Mouse (Mus musculus) bone marrow, adult 2 months (tissue): ENCODE measurements around the gene Nek4. TPM values are rescaled to one million over a fixed set of nuclear protein-coding genes. Genes with fewer than 3 reads are reported as not detected.

Source experiments
- H3K27ac ChIP-seq: fragments of 200-500 bp; 2 replicates; pipeline ENCODE4 v1.5.1; 2012; ENCODE audit warnings: low read depth, mild to moderate bottlenecking, control low read depth, inconsistent platforms, low read length; ENCODE audit not compliant: control insufficient read depth, poor library complexity, insufficient read depth
- H3K4me1 ChIP-seq: fragments of 200-500 bp; 2 replicates; pipeline ENCODE4 v1.6.1; 2011; ENCODE audit warnings: low read length; ENCODE audit not compliant: control insufficient read depth, insufficient read depth
- H3K4me3 ChIP-seq: fragments of 200-500 bp; replicated peaks from 2 replicates; pipeline ENCODE3; 2011; ENCODE audit warnings: mild to moderate bottlenecking, low read depth, low read length, control low read depth; ENCODE audit not compliant: control insufficient read depth
- CTCF ChIP-seq: fragments of 200-500 bp; IDR thresholded peaks from 2 replicates; pipeline ENCODE4 v1.5.1; 2011; ENCODE audit warnings: low read length, control low read depth; ENCODE audit not compliant: control insufficient read depth, insufficient read depth
- POLR2A ChIP-seq: fragments of 200-500 bp; IDR thresholded peaks from 2 replicates; pipeline ENCODE4 v1.6.1; 2011; ENCODE audit warnings: low read depth, mild to moderate bottlenecking, control low read depth, low read length, borderline replicate concordance; ENCODE audit not compliant: control insufficient read depth
- WGBS: fragments of 180-500 bp; shearing (Covaris S2); methylation state at CpG from one replicate; pipeline ENCODE4 v1.1.7; 2018; 5-methylcytosine and 5-hydroxymethylcytosine counted together
- polyA plus RNA-seq: library from polyadenylated mRNA; stranded (reverse); fragments of >200 nt; gene quantifications from 2 replicates; pipeline ENCODE4 v1.2.4, GENCODE M21; 2011; ENCODE audit warnings: low replicate concordance; ENCODE audit not compliant: missing spikeins, insufficient read depth, insufficient read length

Nek4 gene
- polyA plus RNA-seq, 1 experiment: 5.9 TPM

GRCm38 (mm10) chr14:30916516-30916915, 34.7 kb upstream of the Nek4 start:
- H3K27ac ChIP-seq: no peak overlapping the region
- no peaks in the 10 kb centered on the region; the same call in 1 of the 2 replicates for H3K4me1 ChIP-seq
- 80% methylated on average over 1 of the region's 1 CpGs for WGBS
- no peak overlapping the region for H3K4me3 ChIP-seq
- no peak for TF ChIP-seq CTCF
- TF ChIP-seq POLR2A: no peak

- TF ChIP-seq CTCF: no peak
- TF ChIP-seq POLR2A: no peak
- H3K4me3 ChIP-seq: no peak overlapping the region
- no peaks in the 10 kb centered on the region for H3K4me1 ChIP-seq
- 65% methylated on average over 8 of the region's 8 CpGs for WGBS
- no peak overlapping the region for H3K27ac ChIP-seq
Measured at GRCm38 (mm10) chr14:30922053-30922670, 29.0 kb upstream of the Nek4 start.

GRCm38 (mm10) chr14:30923375-30924105, 27.6 kb upstream of the Nek4 start, which contains the start of gene Itih3:
Itih3 (minus strand) TSS chr14:30923760.
- H3K27ac ChIP-seq: no peak within 1 kb of the TSS
- no peak within 1 kb of the TSS for H3K4me3 ChIP-seq
- no peaks in the 10 kb centered on the region for H3K4me1 ChIP-seq
- 72% methylated on average over 6 of the region's 6 CpGs for WGBS
- TF ChIP-seq POLR2A (no peak), CTCF (no peak)

DNA sequence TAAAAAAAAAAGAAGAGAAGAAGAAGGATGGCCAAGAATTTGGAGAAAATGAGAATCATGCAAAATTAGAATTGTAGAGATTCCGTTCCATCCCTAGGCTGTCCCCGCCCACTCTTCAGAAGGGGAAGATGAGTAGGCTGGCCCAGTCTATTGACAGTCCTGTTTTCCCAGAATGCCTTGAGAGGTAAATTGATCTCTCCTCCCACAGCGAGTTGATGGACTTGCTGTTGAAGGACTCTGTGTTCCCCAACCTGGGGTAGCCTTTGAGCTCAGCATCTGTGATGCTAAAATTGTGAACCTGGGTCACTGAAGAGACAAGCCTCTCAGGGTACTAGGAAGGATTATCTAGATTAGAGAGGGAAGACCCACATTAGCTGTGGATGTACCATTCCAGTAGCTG, 25.7 kb upstream of the Nek4 start:
- Histone ChIP-seq H3K27ac (no peak overlapping the region), H3K4me3 (no peak overlapping the region), H3K4me1 (no peaks in the 10 kb centered on the region)
- 81% methylated on average over 3 of the region's 3 CpGs for WGBS
- TF ChIP-seq POLR2A (no peak), CTCF (no peak)

- TF ChIP-seq CTCF (no peak), POLR2A (no peak)
Measured at GRCm38 (mm10) chr14:30930386-30930785, 20.8 kb upstream of the Nek4 start.

GRCm38 (mm10) chr14:30933351-30933750, 17.8 kb upstream of the Nek4 start:
- H3K27ac ChIP-seq: no peak overlapping the region
- no peak for TF ChIP-seq CTCF
- no peak for TF ChIP-seq POLR2A
- whole genome bisulfite sequencing: 82% methylated on average over 9 of the region's 9 CpGs
- H3K4me3 ChIP-seq: no peak overlapping the region
- no peaks in the 10 kb centered on the region for H3K4me1 ChIP-seq

More at GRCm38 (mm10) chr14:30930386-30930785, 20.8 kb upstream of the Nek4 start:
- 81% methylated on average over 4 of the region's 4 CpGs for WGBS
- no peaks in the 10 kb centered on the region for H3K4me1 ChIP-seq
- H3K4me3 ChIP-seq: no peak overlapping the region
- no peak overlapping the region for H3K27ac ChIP-seq

GRCm38 (mm10) chr14:30942254-30942653, 8.9 kb upstream of the Nek4 start:
- WGBS: 72% methylated on average over 4 of the region's 4 CpGs
- H3K4me1 ChIP-seq: no peaks in the 10 kb centered on the region
- no peak for TF ChIP-seq CTCF
- no peak for TF ChIP-seq POLR2A
- H3K27ac ChIP-seq: no peak overlapping the region
- H3K4me3 ChIP-seq: no peak overlapping the region

- WGBS: 82% methylated on average over 7 of the region's 7 CpGs
- Histone ChIP-seq H3K27ac (no peak within 1 kb of the TSS), H3K4me1 (no peaks in the 10 kb centered on the region), H3K4me3 (no peak within 1 kb of the TSS)
- TF ChIP-seq CTCF: no peak
- no peak for TF ChIP-seq POLR2A
Measured at GRCm38 (mm10) chr14:30943038-30943437, 8.1 kb upstream of the Nek4 start, which contains the start of gene Itih1. Itih1 (minus strand) TSS chr14:30943289.
